Mouse (Mus musculus) ES-E14 (cell line): ENCODE measurements around the gene Fam3c. TPM values are rescaled to one million over a fixed set of nuclear protein-coding genes. Genes with fewer than 3 reads are reported as not detected.

Source experiments
- DNase-seq: peaks from one replicate; pipeline ENCODE4 v3.0.0-alpha.2; 2013; ENCODE audit warnings: low read depth, low spot score
- H3K27ac ChIP-seq: 2 replicates; pipeline ENCODE4 v1.5.1; 2012; ENCODE audit warnings: low read depth, mild to moderate bottlenecking, low read length, moderate library complexity, mixed read lengths; ENCODE audit not compliant: poor library complexity, insufficient read depth, severe bottlenecking
- H3K36me3 ChIP-seq: 2 replicates; pipeline ENCODE4 v1.6.1; 2012; ENCODE audit warnings: mild to moderate bottlenecking, low read length, moderate library complexity, mixed read lengths; ENCODE audit not compliant: control insufficient read depth, poor library complexity, insufficient read depth, severe bottlenecking
- H3K4me1 ChIP-seq, 2 experiments: fragments of 150-350 bp in 1 of 2; sonication (generic) in 1 of 2; 2 replicates each; pipeline ENCODE4 v1.6.1; 2012; ENCODE audit warnings: low read length in 2 of 2, mild to moderate bottlenecking in 1 of 2, mixed read lengths in 1 of 2; ENCODE audit not compliant: control insufficient read depth in 2 of 2, insufficient read depth in 2 of 2, poor library complexity in 1 of 2
- H3K4me3 ChIP-seq, 2 experiments: fragments of 150-350 bp in 1 of 2; sonication (generic) in 1 of 2; 2 replicates each; pipeline ENCODE4 v1.5.1; 2012; ENCODE audit warnings: low read length in 2 of 2, low read depth in 1 of 2, mild to moderate bottlenecking in 1 of 2, mixed read lengths in 1 of 2; ENCODE audit not compliant: insufficient read depth in 1 of 2, poor library complexity in 1 of 2, severe bottlenecking in 1 of 2
- H3K9ac ChIP-seq: 2 replicates; pipeline ENCODE4 v1.6.1; 2012; ENCODE audit warnings: low read depth, mild to moderate bottlenecking, low read length, mixed read lengths; ENCODE audit not compliant: poor library complexity, insufficient read depth, severe bottlenecking
- H3K9me3 ChIP-seq: fragments of 150-350 bp; sonication (generic); 2 replicates; pipeline ENCODE4 v1.6.1; 2012; ENCODE audit warnings: low read depth, mild to moderate bottlenecking, low read length; ENCODE audit not compliant: control insufficient read depth, insufficient read depth
- CHD2 ChIP-seq: IDR thresholded peaks from 2 replicates; pipeline ENCODE4 v1.6.1; 2014; ENCODE audit warnings: mild to moderate bottlenecking, low read depth, low read length, inconsistent platforms
- HCFC1 ChIP-seq: IDR thresholded peaks from 2 replicates; pipeline ENCODE4 v1.6.1; 2012; ENCODE audit warnings: low read length, inconsistent platforms, borderline replicate concordance; ENCODE audit not compliant: insufficient read depth
- MAFK ChIP-seq: IDR thresholded peaks from 2 replicates; pipeline ENCODE4 v1.6.1; 2014; ENCODE audit warnings: mild to moderate bottlenecking, low read depth, low read length, inconsistent platforms; ENCODE audit not compliant: insufficient read depth
- ZC3H11A ChIP-seq: IDR thresholded peaks from 2 replicates; pipeline ENCODE4 v1.6.1; 2012; ENCODE audit warnings: low read depth, mild to moderate bottlenecking, inconsistent platforms, low read length, borderline replicate concordance
- ZNF384 ChIP-seq: IDR thresholded peaks from 2 replicates; pipeline ENCODE4 v1.6.1; 2012; ENCODE audit warnings: low read depth, low read length, inconsistent platforms
- in situ Hi-C, 2 experiments: fragments of 600-800 bp; cut with MboI; formaldehyde crosslinking; loops; one replicate each; pipeline ENCODE4 v1.15.1; 2025; ENCODE audit warnings: low sequenced_read_pairs in 2 of 2, inconsistent platforms in 1 of 2; ENCODE audit not compliant: unreplicated experiment in 2 of 2
- total RNA-seq: library from RNA; depleted of rRNA; stranded (reverse); fragments of 300-350 nt; gene quantifications from 2 replicates; pipeline ENCODE4 v1.2.3, GENCODE M21; 2012

The Fam3c gene
- total RNA-seq, 1 experiment = 68.2 TPM

GRCm38 (mm10) chr6:22277941-22278340 is 78.1 kb downstream of the Fam3c start:
- TF ChIP-seq MAFK (no peak), CHD2 (no peak), ZC3H11A (no peak), HCFC1 (no peak), ZNF384 (no peak)
- Histone ChIP-seq H3K27ac (no peak overlapping the region), H3K9me3 (no peaks in the 10 kb centered on the region), H3K4me3 (no peak overlapping the region), H3K9ac (no peak overlapping the region), H3K4me1 (no peaks in the 10 kb centered on the region), H3K36me3 (no peaks in the 10 kb centered on the region)
- DNase-seq = no peak
- in situ Hi-C loops = no loop called here

- Histone ChIP-seq H3K9ac (no peak overlapping the region), H3K36me3 (no peaks in the 10 kb centered on the region), H3K27ac (no peak overlapping the region), H3K4me1 (no peaks in the 10 kb centered on the region), H3K4me3 (no peak overlapping the region), H3K9me3 (no peaks in the 10 kb centered on the region)
- in situ Hi-C loops = no loop called here
- no peak for TF ChIP-seq ZC3H11A
- TF ChIP-seq ZNF384 = no peak
- no peak for TF ChIP-seq CHD2
- TF ChIP-seq HCFC1 = no peak
- no peak for TF ChIP-seq MAFK
- DNase-seq = no peak
Observed at GRCm38 (mm10) chr6:22269840-22270521, 86.1 kb downstream of the Fam3c start.

- H3K4me1 ChIP-seq = no peaks in the 10 kb centered on the region
- no peaks in the 10 kb centered on the region for H3K9me3 ChIP-seq
- H3K9ac ChIP-seq = no peak overlapping the region
- H3K4me3 ChIP-seq = no peak overlapping the region
- H3K36me3 ChIP-seq = no peaks in the 10 kb centered on the region
- no peak for DNase-seq
- no peak for TF ChIP-seq ZC3H11A
- no peak for TF ChIP-seq ZNF384
- TF ChIP-seq HCFC1 = no peak
- no peak for TF ChIP-seq CHD2
- no peak for TF ChIP-seq MAFK
- H3K27ac ChIP-seq = no peak overlapping the region
- in situ Hi-C loops = no loop called here
Observed at GRCm38 (mm10) chr6:22268677-22269076, 87.4 kb downstream of the Fam3c start.

GRCm38 (mm10) chr6:22267807-22268667 is 88.0 kb downstream of the Fam3c start:
- in situ Hi-C loops = no loop called here
- Histone ChIP-seq H3K9me3 (no peaks in the 10 kb centered on the region), H3K27ac (no peak overlapping the region), H3K36me3 (no peaks in the 10 kb centered on the region), H3K4me3 (no peak overlapping the region), H3K4me1 (no peaks in the 10 kb centered on the region), H3K9ac (no peak overlapping the region)
- no peak for TF ChIP-seq ZNF384
- TF ChIP-seq HCFC1 = no peak
- TF ChIP-seq MAFK = no peak
- no peak for TF ChIP-seq CHD2
- DNase-seq = no peak
